In genomic region chr2:59170593-59170992, GRCm38 (mm10) we compare ENCODE assay signal across 11 mouse cellular contexts.
"Had no signal": no experiment of that assay in that cellular context is flagged by ENCODE, and none has a peak within 500 bp of the region (broad histone marks: within the 10 kb centered on the region; RNA-seq: fewer than 3 reads in every experiment).

No protein-coding gene starts in this region.

- H3K9me3 ChIP-seq: megakaryocyte, embryonic 14.5 days; midbrain, embryonic 12.5 days; neural tube, embryonic 13.5 days; stomach, embryonic 15.5 days had no signal

- H3K9ac ChIP-seq: midbrain, embryonic 12.5 days; neural tube, embryonic 13.5 days; stomach, embryonic 15.5 days had no signal

- H3K27ac ChIP-seq: macrophage; midbrain, embryonic 12.5 days; neural tube, embryonic 13.5 days had no signal

- H3K4me3 ChIP-seq: midbrain, embryonic 12.5 days; neural tube, embryonic 13.5 days; stomach, embryonic 15.5 days had no signal

- H3K27me3 ChIP-seq: megakaryocyte, embryonic 14.5 days; midbrain, embryonic 12.5 days; neural tube, embryonic 13.5 days; stomach, embryonic 15.5 days had no signal

- H3K4me2 ChIP-seq: liver, embryonic 11.5 days; midbrain, embryonic 12.5 days; neural tube, embryonic 13.5 days; stomach, embryonic 15.5 days had no signal

- DNase-seq: kidney, postnatal 25 days; layer of hippocampus, postnatal 36 days; right cerebral cortex, postnatal 14 days; thymus, postnatal 4 days had no signal

- H3K36me3 ChIP-seq: midbrain, embryonic 12.5 days; neural tube, embryonic 13.5 days; stomach, embryonic 15.5 days had no signal

- ATAC-seq: midbrain, embryonic 16.5 days had no signal
